Mouse (Mus musculus): Measurements from ENCODE around the gene Cxxc4. TPM values are rescaled to one million over a fixed set of nuclear protein-coding genes. Genes with fewer than 3 reads are reported as not detected.

Gene Cxxc4
- polyA plus RNA-seq, 1 experiment from 2014 or later: 10.6 TPM

DNA sequence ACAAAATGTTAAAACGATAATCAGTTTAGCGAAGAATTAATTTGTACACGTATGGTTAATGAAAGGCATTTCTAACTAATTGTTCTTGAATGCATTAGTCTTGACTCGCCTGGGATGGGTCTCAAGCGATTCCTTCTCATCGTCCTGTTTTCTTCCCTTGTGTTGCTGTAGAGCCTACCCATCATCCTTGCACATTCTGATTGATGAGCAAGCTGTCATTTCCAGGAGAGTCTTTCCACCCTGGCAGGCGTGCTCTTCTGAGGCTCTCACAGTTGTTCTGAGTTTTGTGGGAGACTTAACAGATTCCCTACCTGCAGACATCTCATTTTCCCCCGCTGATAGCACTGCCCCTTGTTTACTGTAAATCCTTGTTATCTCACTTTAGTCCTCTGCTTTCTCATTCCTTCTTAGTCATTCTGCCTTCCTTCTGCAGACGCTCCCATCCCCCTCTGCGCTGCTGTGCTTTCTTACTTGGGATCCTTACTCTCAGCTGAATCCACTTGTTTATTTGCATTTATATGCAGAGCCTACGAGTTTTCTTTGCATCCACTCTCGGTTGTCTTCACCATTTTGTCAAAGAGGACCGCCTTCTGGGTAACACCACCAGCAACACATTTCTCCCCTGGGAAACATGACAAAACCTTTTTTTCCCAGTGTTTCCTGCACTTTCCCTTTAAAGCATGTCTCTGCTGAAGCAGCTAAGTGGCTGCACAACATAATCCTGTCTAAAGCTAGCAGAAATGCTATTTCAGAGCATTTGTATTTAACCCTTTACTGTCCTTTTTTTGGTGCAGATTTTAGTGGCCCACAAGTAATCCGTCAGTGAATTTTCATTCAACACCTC is 45.5 kb downstream of the Cxxc4 start:
- Histone ChIP-seq H3K4me1 (ENCODE audit: control insufficient read depth, insufficient read depth, low read length) (0 out of 2 replicates have a peak, but pooled peaks cover 4% of the 10 kb centered on the region), H3K9ac (replicated peaks; ENCODE audit: low read depth, low read length) (no peak overlapping the region), H3K27ac (ENCODE audit: low read length) (no peak overlapping the region), H3K27me3 (ENCODE audit: control insufficient read depth, insufficient read depth, low read length) (no peaks in the 10 kb centered on the region), H3K4me3 (ENCODE audit: low read depth, low read length) (no peak overlapping the region), H3K36me3 (ENCODE audit: control insufficient read depth, insufficient read depth, low read length) (no peaks in the 10 kb centered on the region), H3K4me2 (replicated peaks; ENCODE audit: low read depth, low read length) (peak overlapping the region; percentile 24), H3K9me3 (ENCODE audit: control insufficient read depth, low read depth, low read length) (no peaks in the 10 kb centered on the region)
- ATAC-seq (ENCODE audit: insufficient number of reproducible peaks, insufficient read depth, low FRiP score, low read depth): no peak
- 25% methylated on average over 14 of the region's 14 CpGs for WGBS

DNA sequence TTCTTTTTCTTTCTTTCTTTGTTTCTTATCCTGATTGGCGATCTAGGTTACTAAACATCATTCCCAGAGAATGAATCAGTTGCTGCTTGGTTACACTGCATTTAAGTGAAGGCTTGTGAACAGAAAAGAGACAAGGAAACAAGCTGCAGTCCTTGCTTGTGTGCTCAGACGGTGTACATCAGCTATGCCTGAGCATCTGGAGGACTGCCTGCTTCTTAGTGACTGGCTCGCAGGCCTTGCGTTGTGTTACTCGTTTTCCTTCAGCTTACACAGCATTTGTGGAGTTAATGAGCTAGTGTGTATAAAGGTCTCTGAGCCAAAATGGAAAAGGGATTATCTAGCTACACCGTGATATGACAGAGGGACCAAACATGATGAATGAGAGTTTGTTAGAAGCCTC is 58.9 kb downstream of the Cxxc4 start:
- Histone ChIP-seq H3K27ac (ENCODE audit: low read length) (no peak overlapping the region), H3K4me3 (ENCODE audit: low read depth, low read length) (no peak overlapping the region), H3K27me3 (ENCODE audit: control insufficient read depth, insufficient read depth, low read length) (no peaks in the 10 kb centered on the region), H3K36me3 (ENCODE audit: control insufficient read depth, insufficient read depth, low read length) (no peaks in the 10 kb centered on the region), H3K9ac (replicated peaks; ENCODE audit: low read depth, low read length) (no peak overlapping the region), H3K9me3 (ENCODE audit: control insufficient read depth, low read depth, low read length) (no peaks in the 10 kb centered on the region), H3K4me2 (replicated peaks; ENCODE audit: low read depth, low read length) (no peak overlapping the region), H3K4me1 (ENCODE audit: control insufficient read depth, insufficient read depth, low read length) (no peaks in the 10 kb centered on the region)
- no peak for ATAC-seq (ENCODE audit: insufficient number of reproducible peaks, insufficient read depth, low FRiP score, low read depth)
- 30% methylated on average over 6 of the region's 6 CpGs for WGBS

- H3K27me3 ChIP-seq (ENCODE audit: control insufficient read depth, insufficient read depth, low read length): no peaks in the 10 kb centered on the region
- H3K4me2 ChIP-seq (replicated peaks; ENCODE audit: low read depth, low read length): peak overlapping the region; percentile 45
- H3K9ac ChIP-seq (replicated peaks; ENCODE audit: low read depth, low read length): no peak overlapping the region
- H3K4me1 ChIP-seq (ENCODE audit: control insufficient read depth, insufficient read depth, low read length): peaks cover 14% of the 10 kb centered on the region
- H3K27ac ChIP-seq (ENCODE audit: low read length): no peak overlapping the region
- ATAC-seq (ENCODE audit: insufficient number of reproducible peaks, insufficient read depth, low FRiP score, low read depth): no peak
- 14% methylated on average over 21 of the region's 21 CpGs for WGBS
- H3K36me3 ChIP-seq (ENCODE audit: control insufficient read depth, insufficient read depth, low read length): no peaks in the 10 kb centered on the region
- peak overlapping the region; percentile 19 for H3K4me3 ChIP-seq (ENCODE audit: low read depth, low read length)
- no peaks in the 10 kb centered on the region for H3K9me3 ChIP-seq (ENCODE audit: control insufficient read depth, low read depth, low read length)
Observed at GRCm38 (mm10) chr3:134302681-134303491, 66.6 kb downstream of the Cxxc4 start.

GRCm38 (mm10) chr3:134303492-134303808 is 67.2 kb downstream of the Cxxc4 start:
- Histone ChIP-seq H3K27me3 (ENCODE audit: control insufficient read depth, insufficient read depth, low read length) (no peaks in the 10 kb centered on the region), H3K4me1 (ENCODE audit: control insufficient read depth, insufficient read depth, low read length) (peaks cover 14% of the 10 kb centered on the region), H3K4me3 (ENCODE audit: low read depth, low read length) (no peak overlapping the region), H3K36me3 (ENCODE audit: control insufficient read depth, insufficient read depth, low read length) (no peaks in the 10 kb centered on the region), H3K4me2 (replicated peaks; ENCODE audit: low read depth, low read length) (peak overlapping the region; percentile 45), H3K9me3 (ENCODE audit: control insufficient read depth, low read depth, low read length) (no peaks in the 10 kb centered on the region), H3K9ac (replicated peaks; ENCODE audit: low read depth, low read length) (no peak overlapping the region), H3K27ac (ENCODE audit: low read length) (no peak overlapping the region)
- 46% methylated on average over 3 of the region's 3 CpGs for WGBS
- no peak for ATAC-seq (ENCODE audit: insufficient number of reproducible peaks, insufficient read depth, low FRiP score, low read depth)

- no peak for ATAC-seq (ENCODE audit: insufficient number of reproducible peaks, insufficient read depth, low FRiP score, low read depth)
Observed at GRCm38 (mm10) chr3:134306507-134306906, 70.2 kb downstream of the Cxxc4 start.

GRCm38 (mm10) chr3:134307801-134308200 is 71.5 kb downstream of the Cxxc4 start:
- ATAC-seq (ENCODE audit: insufficient number of reproducible peaks, insufficient read depth, low FRiP score, low read depth): no peak
- Histone ChIP-seq H3K27ac (ENCODE audit: low read length) (no peak overlapping the region), H3K4me2 (replicated peaks; ENCODE audit: low read depth, low read length) (no peak overlapping the region), H3K4me1 (ENCODE audit: control insufficient read depth, insufficient read depth, low read length) (peaks cover 13% of the 10 kb centered on the region), H3K27me3 (ENCODE audit: control insufficient read depth, insufficient read depth, low read length) (no peaks in the 10 kb centered on the region), H3K36me3 (ENCODE audit: control insufficient read depth, insufficient read depth, low read length) (no peaks in the 10 kb centered on the region), H3K4me3 (ENCODE audit: low read depth, low read length) (no peak overlapping the region), H3K9me3 (ENCODE audit: control insufficient read depth, low read depth, low read length) (no peaks in the 10 kb centered on the region), H3K9ac (replicated peaks; ENCODE audit: low read depth, low read length) (no peak overlapping the region)

More at GRCm38 (mm10) chr3:134306507-134306906, 70.2 kb downstream of the Cxxc4 start:
- Histone ChIP-seq H3K4me1 (ENCODE audit: control insufficient read depth, insufficient read depth, low read length) (peaks cover 14% of the 10 kb centered on the region), H3K9me3 (ENCODE audit: control insufficient read depth, low read depth, low read length) (no peaks in the 10 kb centered on the region), H3K27ac (ENCODE audit: low read length) (peak overlapping the region; percentile 53; the same call in 1 of the 2 replicates), H3K27me3 (ENCODE audit: control insufficient read depth, insufficient read depth, low read length) (no peaks in the 10 kb centered on the region), H3K4me2 (replicated peaks; ENCODE audit: low read depth, low read length) (no peak overlapping the region), H3K4me3 (ENCODE audit: low read depth, low read length) (no peak overlapping the region), H3K36me3 (ENCODE audit: control insufficient read depth, insufficient read depth, low read length) (no peaks in the 10 kb centered on the region), H3K9ac (replicated peaks; ENCODE audit: low read depth, low read length) (no peak overlapping the region)
- 28% methylated on average over 4 of the region's 4 CpGs for WGBS

MicroRNA genes within 50 kb of the gene (microRNA counts, 519-probe panel; counts per million panel counts)
- 2,111 counts per million, percentile 27 among the panel's probes with 10 or more counts for microRNA mmu-miR-1895

Small RNA genes within 50 kb of the gene (microRNA-seq; reads per million reads assigned to microRNA genes)
- not detected for gene Mir1895
